Mouse (Mus musculus): ENCODE data around the gene S100a1. TPM values are rescaled to one million over a fixed set of nuclear protein-coding genes. Genes with fewer than 3 reads are reported as not detected.

S100a1 gene
- polyA plus RNA-seq, 1 experiment: 771 TPM

GRCm38 (mm10) chr3:90465081-90465685 is 49.0 kb downstream of the S100a1 start:
- TF ChIP-seq POLR2A (IDR thresholded peaks at IDR 0.05; ENCODE audit: low read depth, low read length) (no peak), CTCF (conservative IDR thresholded peaks at IDR 0.05; ENCODE audit: insufficient read depth, insufficient read length, low read depth, low read length) (no peak)
- peak overlapping the region; percentile 76 for H3K27ac ChIP-seq (ENCODE audit: insufficient read depth, low read depth, low read length)

GRCm38 (mm10) chr3:90464552-90465080 is 49.6 kb downstream of the S100a1 start:
- WGBS: 23% methylated on average over 37 of the region's 37 CpGs
- H3K27ac ChIP-seq (ENCODE audit: insufficient read depth, low read depth, low read length): peak overlapping the region; percentile 34
- DNase-seq: peak; percentile 38

More at GRCm38 (mm10) chr3:90465081-90465685, 49.0 kb downstream of the S100a1 start:
- Histone ChIP-seq H3K4me1 (ENCODE audit: control insufficient read depth, insufficient read depth, low read length) (no peaks in the 10 kb centered on the region), H3K36me3 (ENCODE audit: control insufficient read depth, insufficient read depth, low read length) (no peaks in the 10 kb centered on the region), H3K4me3 (ENCODE audit: insufficient read depth, low read depth, low read length) (peak overlapping the region; percentile 82), H3K27me3 (replicated peaks; ENCODE audit: control insufficient read depth, insufficient read depth, low read length) (no peaks in the 10 kb centered on the region)
- 2% methylated on average over 75 of the region's 75 CpGs for WGBS
- no peak for DNase-seq

GRCm38 (mm10) chr3:90462579-90462978 is 51.6 kb downstream of the S100a1 start:
- 50% methylated on average over 7 of the region's 7 CpGs for WGBS
- TF ChIP-seq CTCF (conservative IDR thresholded peaks at IDR 0.05; ENCODE audit: insufficient read depth, insufficient read length, low read depth, low read length) (no peak), POLR2A (IDR thresholded peaks at IDR 0.05; ENCODE audit: low read depth, low read length) (no peak)
- no peak for DNase-seq
- Histone ChIP-seq H3K4me1 (ENCODE audit: control insufficient read depth, insufficient read depth, low read length) (no peaks in the 10 kb centered on the region), H3K4me3 (ENCODE audit: insufficient read depth, low read depth, low read length) (no peak overlapping the region), H3K36me3 (ENCODE audit: control insufficient read depth, insufficient read depth, low read length) (no peaks in the 10 kb centered on the region), H3K27me3 (replicated peaks; ENCODE audit: control insufficient read depth, insufficient read depth, low read length) (no peaks in the 10 kb centered on the region), H3K27ac (ENCODE audit: insufficient read depth, low read depth, low read length) (no peak overlapping the region)

More at GRCm38 (mm10) chr3:90464552-90465080, 49.6 kb downstream of the S100a1 start:
- no peak for TF ChIP-seq POLR2A (IDR thresholded peaks at IDR 0.05; ENCODE audit: low read depth, low read length)
- no peak for TF ChIP-seq CTCF (conservative IDR thresholded peaks at IDR 0.05; ENCODE audit: insufficient read depth, insufficient read length, low read depth, low read length)
- no peaks in the 10 kb centered on the region for H3K27me3 ChIP-seq (replicated peaks; ENCODE audit: control insufficient read depth, insufficient read depth, low read length)
- peak overlapping the region; percentile 82 for H3K4me3 ChIP-seq (ENCODE audit: insufficient read depth, low read depth, low read length)
- H3K36me3 ChIP-seq (ENCODE audit: control insufficient read depth, insufficient read depth, low read length): no peaks in the 10 kb centered on the region
- no peaks in the 10 kb centered on the region for H3K4me1 ChIP-seq (ENCODE audit: control insufficient read depth, insufficient read depth, low read length)

- H3K27me3 ChIP-seq (replicated peaks; ENCODE audit: control insufficient read depth, insufficient read depth, low read length): no peaks in the 10 kb centered on the region
- no peaks in the 10 kb centered on the region for H3K36me3 ChIP-seq (ENCODE audit: control insufficient read depth, insufficient read depth, low read length)
- WGBS: 76% methylated on average over 3 of the region's 3 CpGs
- no peak for DNase-seq
- TF ChIP-seq POLR2A (IDR thresholded peaks at IDR 0.05; ENCODE audit: low read depth, low read length) (no peak), CTCF (conservative IDR thresholded peaks at IDR 0.05; ENCODE audit: insufficient read depth, insufficient read length, low read depth, low read length) (no peak)
- H3K4me3 ChIP-seq (ENCODE audit: insufficient read depth, low read depth, low read length): no peak overlapping the region
- no peak overlapping the region for H3K27ac ChIP-seq (ENCODE audit: insufficient read depth, low read depth, low read length)
- H3K4me1 ChIP-seq (ENCODE audit: control insufficient read depth, insufficient read depth, low read length): no peaks in the 10 kb centered on the region
Observed at GRCm38 (mm10) chr3:90461935-90462334, 52.3 kb downstream of the S100a1 start.

Other genes starting within 250 kb of the S100a1 start
- gene Dennd4b, start 249.2 kb downstream of the S100a1 start, polyA plus RNA-seq (2012; rRNA removed): 12.3 and 13.6 TPM in 2 replicates
- gene Gatad2b, start 221.2 kb downstream of the S100a1 start, polyA plus RNA-seq (2012; rRNA removed): 18.5 and 18.6 TPM in 2 replicates
- gene Slc27a3, start 124.5 kb downstream of the S100a1 start, polyA plus RNA-seq (2012; rRNA removed): 12.9 and 16.2 TPM in 2 replicates
- gene Ints3, start 80.8 kb downstream of the S100a1 start, polyA plus RNA-seq (2012; rRNA removed): 22.9 and 23.6 TPM in 2 replicates
- gene Npr1, start 48.5 kb downstream of the S100a1 start, polyA plus RNA-seq (2012; rRNA removed): 51.4 and 55.4 TPM in 2 replicates
- gene Ilf2, start 38.3 kb downstream of the S100a1 start, polyA plus RNA-seq (2012; rRNA removed): 19.4 and 22.8 TPM in 2 replicates
- gene Snapin, start 23.4 kb downstream of the S100a1 start, polyA plus RNA-seq (2012; rRNA removed): 20.7 and 25.3 TPM in 2 replicates
- gene Chtop, start 4.9 kb downstream of the S100a1 start, polyA plus RNA-seq (2012; rRNA removed): 26.6 and 36.6 TPM in 2 replicates
- 64.7 and 65.4 TPM in 2 replicates for gene S100a13, start within 50 bp of the S100a1 start, polyA plus RNA-seq (2012; rRNA removed)
- 0.45 and 0.61 TPM in 2 replicates for gene S100a14, start 12.5 kb upstream of the S100a1 start, polyA plus RNA-seq (2012; rRNA removed)
- gene S100a16, start 22.9 kb upstream of the S100a1 start, polyA plus RNA-seq (2012; rRNA removed): 124 and 140 TPM in 2 replicates
- gene S100a3, start 46.2 kb upstream of the S100a1 start, polyA plus RNA-seq (2012; rRNA removed): 0.23 and 0.34 TPM in 2 replicates
- not detected in 2 replicates for gene S100a2, start 75.9 kb upstream of the S100a1 start, polyA plus RNA-seq (2012; rRNA removed)
- gene Gm42674, start 87.5 kb upstream of the S100a1 start, polyA plus RNA-seq (2012; rRNA removed): not detected in 2 replicates
- 10.3 and 16.9 TPM in 2 replicates for gene S100a4, start 89.4 kb upstream of the S100a1 start, polyA plus RNA-seq (2012; rRNA removed)
- gene S100a5, start 94.1 kb upstream of the S100a1 start, polyA plus RNA-seq (2012; rRNA removed): not detected in 2 replicates
- gene S100a6, start 98.5 kb upstream of the S100a1 start, polyA plus RNA-seq (2012; rRNA removed): 95.8 and 129 TPM in 2 replicates
- gene S100a7a, start 139.6 kb upstream of the S100a1 start, polyA plus RNA-seq (2012; rRNA removed): 0.11 and 0.27 TPM in 2 replicates
- gene S100a8, start 154.6 kb upstream of the S100a1 start, polyA plus RNA-seq (2012; rRNA removed): 0.26 and 1.2 TPM in 2 replicates
- 0.39 and 1.4 TPM in 2 replicates for gene S100a9, start 181.3 kb upstream of the S100a1 start, polyA plus RNA-seq (2012; rRNA removed)
- not detected in 2 replicates for gene Pglyrp4, start 212.5 kb upstream of the S100a1 start, polyA plus RNA-seq (2012; rRNA removed)

Measured in kidney, adult 2 months (tissue).